Mouse (Mus musculus) small intestine, adult 2 months (tissue): ENCODE data around the gene Acer1. TPM values are rescaled to one million over a fixed set of nuclear protein-coding genes. Genes with fewer than 3 reads are reported as not detected.

Experiments used
- H3K27ac ChIP-seq: fragments of 200-500 bp; 2 replicates; pipeline ENCODE4 v1.5.1; 2012; ENCODE audit warnings: low read depth, low read length, control low read depth, inconsistent platforms; ENCODE audit not compliant: insufficient read depth
- H3K27me3 ChIP-seq: fragments of 200-500 bp; 2 replicates; pipeline ENCODE4 v1.6.1; 2012; ENCODE audit warnings: mild to moderate bottlenecking, moderate library complexity, low read length, inconsistent platforms; ENCODE audit not compliant: control insufficient read depth, insufficient read depth
- H3K36me3 ChIP-seq: fragments of 200-500 bp; 2 replicates; pipeline ENCODE4 v1.6.1; 2012; ENCODE audit warnings: mild to moderate bottlenecking, low read length, control low read depth, inconsistent platforms; ENCODE audit not compliant: control insufficient read depth, insufficient read depth
- H3K4me1 ChIP-seq: fragments of 200-500 bp; 2 replicates; pipeline ENCODE4 v1.6.1; 2012; ENCODE audit warnings: low read length, inconsistent platforms, mixed read lengths; ENCODE audit not compliant: control insufficient read depth, insufficient read depth, insufficient read length
- H3K4me3 ChIP-seq: fragments of 200-500 bp; 2 replicates; pipeline ENCODE4 v1.5.1; 2012; ENCODE audit warnings: low read depth, mild to moderate bottlenecking, control low read depth, inconsistent platforms, low read length, moderate library complexity
- CTCF ChIP-seq: fragments of 200-500 bp; IDR thresholded peaks from 2 replicates; pipeline ENCODE4 v1.5.1; 2012; ENCODE audit warnings: low read depth, mild to moderate bottlenecking, control low read depth, inconsistent platforms, low read length, moderate library complexity, mixed read lengths; ENCODE audit not compliant: insufficient replicate concordance, insufficient read length; ENCODE audit errors: extremely low read depth
- POLR2A ChIP-seq: fragments of 200-500 bp; IDR thresholded peaks from 2 replicates; pipeline ENCODE4 v1.6.1; 2012; ENCODE audit warnings: low read depth, mild to moderate bottlenecking, control low read depth, inconsistent platforms, low read length, moderate library complexity
- WGBS: fragments of 180-500 bp; shearing (Covaris S2); methylation state at CpG from one replicate; pipeline ENCODE4 v1.1.7; 2018; 5-methylcytosine and 5-hydroxymethylcytosine counted together
- polyA plus RNA-seq: library from polyadenylated mRNA; depleted of rRNA; stranded (reverse); fragments of >200 nt; gene quantifications from 2 replicates; pipeline ENCODE4 v1.2.3, GENCODE M21; 2012

The Acer1 gene
- polyA plus RNA-seq, 1 experiment = 28.9 TPM

DNA sequence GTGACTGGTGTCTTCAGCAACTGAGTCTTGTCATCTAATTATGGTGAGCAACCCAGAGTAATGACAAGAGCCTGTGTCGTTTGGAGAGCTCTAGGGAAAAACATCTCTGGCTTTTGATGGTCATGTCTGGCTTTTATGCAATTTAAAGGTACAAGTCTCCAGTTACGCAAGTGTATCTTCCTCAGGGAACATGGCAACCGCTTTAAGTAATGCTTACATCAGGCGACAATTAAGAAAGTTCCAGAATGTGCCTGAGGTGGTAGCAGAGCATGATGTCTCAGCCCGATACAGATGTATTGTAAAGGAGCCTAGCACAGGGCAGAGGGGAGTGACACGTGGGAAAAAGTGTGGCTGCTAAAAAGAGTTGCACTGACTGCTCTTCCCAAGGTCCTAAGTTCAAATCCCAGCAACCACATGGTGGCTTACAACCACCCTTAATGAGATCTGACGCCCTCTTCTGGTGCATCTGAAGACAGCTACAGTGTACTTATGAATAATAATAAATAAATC, 7.0 kb upstream of the Acer1 start:
- Histone ChIP-seq H3K36me3 (peaks cover 12% of the 10 kb centered on the region), H3K4me3 (no peak overlapping the region), H3K27me3 (no peaks in the 10 kb centered on the region), H3K4me1 (peaks cover 16% of the 10 kb centered on the region; the same call in 1 of the 2 replicates), H3K27ac (no peak overlapping the region)
- TF ChIP-seq CTCF = no peak
- no peak for TF ChIP-seq POLR2A
- WGBS = 72% methylated on average over 7 of the region's 7 CpGs

- Histone ChIP-seq H3K36me3 (peaks cover 8% of the 10 kb centered on the region; the same call in 1 of the 2 replicates), H3K4me1 (peaks cover 18% of the 10 kb centered on the region; the same call in 1 of the 2 replicates), H3K27me3 (no peaks in the 10 kb centered on the region), H3K4me3 (no peak overlapping the region), H3K27ac (no peak overlapping the region)
- TF ChIP-seq POLR2A = no peak
- whole genome bisulfite sequencing = 83% methylated on average over 7 of the region's 7 CpGs
Observed at GRCm38 (mm10) chr17:56988441-56988840, 6.5 kb upstream of the Acer1 start.

GRCm38 (mm10) chr17:56986105-56986805, 4.3 kb upstream of the Acer1 start:
- WGBS = 90% methylated on average over 3 of the region's 3 CpGs
- Histone ChIP-seq H3K27ac (no peak overlapping the region), H3K36me3 (no peaks in the 10 kb centered on the region), H3K4me3 (no peak overlapping the region), H3K27me3 (no peaks in the 10 kb centered on the region), H3K4me1 (peaks cover 24% of the 10 kb centered on the region)
- no peak for TF ChIP-seq CTCF

GRCm38 (mm10) chr17:56985656-56986055, 3.7 kb upstream of the Acer1 start:
- Histone ChIP-seq H3K27me3 (no peaks in the 10 kb centered on the region), H3K4me1 (peaks cover 21% of the 10 kb centered on the region), H3K4me3 (no peak overlapping the region), H3K36me3 (no peaks in the 10 kb centered on the region), H3K27ac (no peak overlapping the region)
- TF ChIP-seq POLR2A (no peak), CTCF (no peak)
- WGBS = 61% methylated on average over 3 of the region's 3 CpGs

GRCm38 (mm10) chr17:56984886-56985285, 3.0 kb upstream of the Acer1 start:
- 37% methylated on average over 9 of the region's 9 CpGs for WGBS
- Histone ChIP-seq H3K27ac (peak overlapping the region; percentile 76), H3K36me3 (no peaks in the 10 kb centered on the region), H3K4me1 (peaks cover 27% of the 10 kb centered on the region), H3K27me3 (no peaks in the 10 kb centered on the region), H3K4me3 (no peak overlapping the region)
- no peak for TF ChIP-seq POLR2A
- no peak for TF ChIP-seq CTCF

- Histone ChIP-seq H3K27ac (peak overlapping the region; percentile 96), H3K36me3 (no peaks in the 10 kb centered on the region), H3K27me3 (no peaks in the 10 kb centered on the region), H3K4me3 (peak overlapping the region; percentile 52), H3K4me1 (peaks cover 49% of the 10 kb centered on the region)
- peak; percentile 74; the same call in 1 of the 2 replicates for TF ChIP-seq POLR2A
- TF ChIP-seq CTCF = no peak
- WGBS = 31% methylated on average over 7 of the region's 7 CpGs
Observed at GRCm38 (mm10) chr17:56981049-56981448, 877 bp downstream of the Acer1 start.

- 11% methylated on average over 7 of the region's 8 CpGs for WGBS
- TF ChIP-seq CTCF (no peak), POLR2A (no peak)
- H3K36me3 ChIP-seq = no peaks in the 10 kb centered on the region
- H3K27ac ChIP-seq = peak overlapping the region; percentile 86
- peak overlapping the region; percentile 9; the same call in 1 of the 2 replicates for H3K4me3 ChIP-seq
- H3K27me3 ChIP-seq = no peaks in the 10 kb centered on the region
- peaks cover 53% of the 10 kb centered on the region for H3K4me1 ChIP-seq
Observed at GRCm38 (mm10) chr17:56979524-56979923, 2.4 kb downstream of the Acer1 start.
